Mouse (Mus musculus) lung, postnatal 0 days (tissue): ENCODE data around the gene Fars2.

ENCODE experiments used
- CTCF ChIP-seq: IDR thresholded peaks from 2 replicates; pipeline ENCODE4 v1.5.1; 2016; ENCODE audit warnings: antibody characterized with exemption, mild to moderate bottlenecking
- EP300 ChIP-seq: IDR thresholded peaks from 2 replicates; pipeline ENCODE4 v1.6.1; 2016; ENCODE audit warnings: antibody characterized with exemption, mild to moderate bottlenecking, control low read depth

- no peak for TF ChIP-seq CTCF
- no peak for TF ChIP-seq EP300
Measured at GRCm38 (mm10) chr13:36108528-36108927, 8.7 kb upstream of the Fars2 start.
